Mouse (Mus musculus): ENCODE measurements around the gene Unc93b1. TPM values are rescaled to one million over a fixed set of nuclear protein-coding genes. Genes with fewer than 3 reads are reported as not detected.
A peak's percentile ranks its signal among the peaks of the same experiment; 100 is the strongest.

Gene Unc93b1
- polyA plus RNA-seq, 1 experiment from 2014 or later, result 21.9 TPM

DNA sequence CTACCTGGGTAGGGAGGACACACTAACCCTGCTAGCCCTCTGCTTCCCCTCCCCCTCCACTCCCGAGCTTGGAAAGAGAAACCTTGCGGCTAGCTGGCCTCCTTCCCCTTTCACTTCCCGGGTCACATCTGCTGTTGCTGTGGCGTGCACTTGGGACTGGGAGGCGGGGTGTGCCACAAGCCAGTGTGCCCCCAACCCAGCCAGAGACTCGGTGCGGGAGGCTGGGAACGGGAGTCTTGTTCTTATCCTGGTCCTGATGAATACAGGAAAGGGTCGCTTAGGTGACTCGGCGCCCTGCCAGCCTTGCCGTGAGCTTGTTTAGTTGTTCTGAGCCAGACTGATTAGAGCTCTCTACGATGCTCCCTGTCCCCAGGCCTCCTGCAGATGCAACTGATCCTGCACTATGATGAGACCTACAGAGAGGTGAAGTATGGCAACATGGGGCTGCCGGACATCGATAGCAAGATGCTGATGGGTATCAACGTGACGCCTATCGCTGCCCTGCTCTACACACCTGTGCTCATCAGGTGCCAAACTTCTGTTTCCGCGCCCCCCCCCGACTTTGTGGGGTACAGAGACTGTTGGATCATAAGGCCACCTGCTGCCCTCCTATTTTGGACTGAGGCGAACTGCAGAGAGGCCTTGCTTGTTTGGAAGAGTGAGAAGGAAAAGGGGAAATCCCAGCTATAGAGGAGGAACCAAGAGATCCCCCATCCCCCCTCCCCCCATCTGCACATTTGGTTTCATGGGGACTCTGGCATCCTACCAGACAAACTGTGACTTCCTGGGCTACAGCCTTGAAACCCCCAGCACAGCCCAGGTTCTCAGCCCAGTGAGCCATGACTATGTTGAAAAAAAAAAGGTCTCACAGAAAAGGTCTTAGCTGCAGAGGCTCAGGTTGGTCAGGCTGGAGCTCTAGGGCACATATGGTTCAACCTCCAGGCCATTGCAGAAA, 1.2 kb downstream of the Unc93b1 start:
- H3K4me3 ChIP-seq (ENCODE audit: low read length), result peak overlapping the region; percentile 50
- no peak overlapping the region for H3K27ac ChIP-seq (ENCODE audit: low read length)
- H3K27me3 ChIP-seq (ENCODE audit: control insufficient read depth, insufficient read depth, low read depth, low read length), result no peaks in the 10 kb centered on the region
- H3K9ac ChIP-seq (ENCODE audit: low read length), result peak overlapping the region; percentile 67
- no peaks in the 10 kb centered on the region for H3K9me3 ChIP-seq (ENCODE audit: control insufficient read depth, low read length)
- H3K4me1 ChIP-seq (replicated peaks; ENCODE audit: control insufficient read depth, insufficient read depth, low read length), result peaks cover 8% of the 10 kb centered on the region
- no peaks in the 10 kb centered on the region for H3K36me3 ChIP-seq (ENCODE audit: control insufficient read depth, insufficient read depth, low read length)
- peak; percentile 35 for ATAC-seq (ENCODE audit: low read depth)
- WGBS, result 7% methylated on average over 22 of the region's 22 CpGs
- H3K4me2 ChIP-seq (ENCODE audit: low read depth, low read length), result peak overlapping the region; percentile 84

DNA sequence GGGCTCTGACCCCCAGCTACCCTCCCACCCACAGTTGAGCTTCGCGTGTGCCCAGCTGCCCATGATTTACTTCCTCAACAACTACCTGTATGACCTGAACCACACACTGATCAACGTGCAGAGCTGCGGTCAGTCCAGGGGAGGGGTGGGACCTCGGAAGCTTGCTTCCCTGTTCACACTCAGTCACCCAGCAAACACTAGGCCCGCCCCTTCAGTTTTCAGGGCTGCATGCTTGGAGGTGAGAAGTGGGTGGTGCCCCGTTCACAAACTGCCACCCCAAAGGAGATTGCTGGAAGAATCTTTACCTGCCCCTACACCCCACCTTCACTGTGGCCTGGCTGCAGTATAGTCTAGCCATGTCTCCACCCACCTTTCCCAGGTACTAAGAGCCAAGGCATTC, 7.3 kb downstream of the Unc93b1 start:
- Histone ChIP-seq H3K4me3 (ENCODE audit: low read length) (no peak overlapping the region), H3K27ac (ENCODE audit: low read length) (no peak overlapping the region), H3K4me2 (ENCODE audit: low read depth, low read length) (no peak overlapping the region), H3K9ac (ENCODE audit: low read length) (no peak overlapping the region), H3K4me1 (replicated peaks; ENCODE audit: control insufficient read depth, insufficient read depth, low read length) (0 out of 2 replicates have a peak, but pooled peaks cover 3% of the 10 kb centered on the region), H3K9me3 (ENCODE audit: control insufficient read depth, low read length) (no peaks in the 10 kb centered on the region), H3K36me3 (ENCODE audit: control insufficient read depth, insufficient read depth, low read length) (no peaks in the 10 kb centered on the region), H3K27me3 (ENCODE audit: control insufficient read depth, insufficient read depth, low read depth, low read length) (no peaks in the 10 kb centered on the region)
- WGBS, result 78% methylated on average over 7 of the region's 7 CpGs
- ATAC-seq (ENCODE audit: low read depth), result no peak

DNA sequence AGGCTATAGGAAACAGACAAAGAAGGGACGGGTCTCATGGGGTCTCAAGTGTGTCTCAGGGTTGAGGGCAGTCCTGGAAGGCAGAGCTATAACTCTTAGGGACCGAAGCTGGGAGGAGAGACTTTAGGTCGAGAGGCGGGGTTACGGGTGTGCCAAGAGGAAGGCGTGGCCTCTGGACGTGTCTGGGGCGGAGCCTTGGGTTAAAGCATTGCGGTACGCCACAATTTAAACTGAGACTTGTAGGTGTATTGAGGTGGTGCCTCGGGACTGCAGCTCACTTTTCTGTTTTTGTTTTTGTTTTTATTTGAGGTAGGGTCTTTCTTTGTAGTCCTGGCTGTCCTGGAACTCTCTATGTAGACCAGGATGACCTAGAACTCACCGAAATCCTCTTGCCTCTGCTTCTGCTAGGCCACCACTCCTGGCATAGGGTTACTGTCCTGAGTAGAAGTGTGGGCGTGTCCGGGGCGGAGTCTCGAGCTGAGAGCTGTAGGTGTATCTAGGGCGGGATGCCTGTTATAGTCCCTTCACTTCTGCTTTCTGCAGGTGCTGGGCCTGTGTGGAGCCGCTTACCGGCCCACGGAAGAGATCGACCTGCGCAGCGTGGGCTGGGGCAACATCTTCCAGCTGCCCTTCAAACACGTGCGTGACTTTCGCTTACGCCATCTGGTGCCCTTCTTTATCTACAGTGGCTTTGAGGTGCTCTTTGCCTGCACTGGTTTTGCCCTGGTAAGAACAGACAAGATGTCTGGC, 8.2 kb downstream of the Unc93b1 start:
- peak overlapping the region; percentile 49 for H3K4me2 ChIP-seq (ENCODE audit: low read depth, low read length)
- H3K27me3 ChIP-seq (ENCODE audit: control insufficient read depth, insufficient read depth, low read depth, low read length), result no peaks in the 10 kb centered on the region
- ATAC-seq (ENCODE audit: low read depth), result peak; percentile 55; the same call in 1 of the 2 replicates
- no peak overlapping the region for H3K27ac ChIP-seq (ENCODE audit: low read length)
- H3K9me3 ChIP-seq (ENCODE audit: control insufficient read depth, low read length), result no peaks in the 10 kb centered on the region
- H3K4me3 ChIP-seq (ENCODE audit: low read length), result peak overlapping the region; percentile 19; the same call in 1 of the 2 replicates
- H3K36me3 ChIP-seq (ENCODE audit: control insufficient read depth, insufficient read depth, low read length), result no peaks in the 10 kb centered on the region
- H3K4me1 ChIP-seq (replicated peaks; ENCODE audit: control insufficient read depth, insufficient read depth, low read length), result 0 out of 2 replicates have a peak, but pooled peaks cover 3% of the 10 kb centered on the region
- 23% methylated on average over 27 of the region's 27 CpGs for WGBS
- 0 out of 2 replicates have a peak overlapping the region, but pooled peaks have one; percentile 32 for H3K9ac ChIP-seq (ENCODE audit: low read length)

DNA sequence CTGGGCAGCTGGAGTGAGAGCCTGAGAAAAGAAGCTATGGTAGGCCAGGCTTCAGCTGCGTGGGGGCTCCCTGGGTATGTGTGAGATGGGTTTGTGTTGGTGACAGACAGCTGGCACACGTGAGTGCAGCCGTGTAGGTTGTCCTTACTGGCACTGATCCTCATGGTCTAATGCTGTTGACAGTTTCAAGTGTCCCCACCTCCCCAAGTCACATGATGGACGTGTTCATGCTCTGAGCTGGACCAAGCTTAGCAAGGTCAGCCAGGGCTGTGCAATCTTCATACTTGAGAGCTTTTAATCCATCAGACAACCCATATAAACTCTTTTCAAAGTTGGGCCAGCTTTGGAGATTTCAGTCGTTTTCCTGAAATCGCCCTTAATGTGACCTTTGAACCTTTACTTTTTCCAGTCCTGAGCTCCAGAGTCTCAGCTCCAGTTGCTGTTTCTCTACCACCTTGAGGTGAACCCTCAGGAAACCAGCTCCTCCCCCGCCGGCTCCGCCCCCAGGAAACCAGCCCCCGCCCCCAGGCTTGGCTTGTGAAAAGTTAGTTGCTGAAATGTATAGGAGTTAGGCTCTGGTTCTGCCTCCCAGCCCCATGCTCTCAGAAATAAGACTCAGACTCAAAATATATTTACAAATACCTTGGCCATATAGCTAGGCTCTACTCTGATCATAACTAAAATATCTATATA, 11.0 kb downstream of the Unc93b1 start:
- no peak overlapping the region for H3K9ac ChIP-seq (ENCODE audit: low read length)
- 20% methylated on average over 10 of the region's 10 CpGs for WGBS
- H3K4me3 ChIP-seq (ENCODE audit: low read length), result no peak overlapping the region
- H3K27me3 ChIP-seq (ENCODE audit: control insufficient read depth, insufficient read depth, low read depth, low read length), result no peaks in the 10 kb centered on the region
- no peak overlapping the region for H3K27ac ChIP-seq (ENCODE audit: low read length)
- H3K4me1 ChIP-seq (replicated peaks; ENCODE audit: control insufficient read depth, insufficient read depth, low read length), result 0 out of 2 replicates have a peak, but pooled peaks cover 3% of the 10 kb centered on the region
- H3K4me2 ChIP-seq (ENCODE audit: low read depth, low read length), result no peak overlapping the region
- no peak for ATAC-seq (ENCODE audit: low read depth)
- H3K9me3 ChIP-seq (ENCODE audit: control insufficient read depth, low read length), result no peaks in the 10 kb centered on the region
- no peaks in the 10 kb centered on the region for H3K36me3 ChIP-seq (ENCODE audit: control insufficient read depth, insufficient read depth, low read length)

DNA sequence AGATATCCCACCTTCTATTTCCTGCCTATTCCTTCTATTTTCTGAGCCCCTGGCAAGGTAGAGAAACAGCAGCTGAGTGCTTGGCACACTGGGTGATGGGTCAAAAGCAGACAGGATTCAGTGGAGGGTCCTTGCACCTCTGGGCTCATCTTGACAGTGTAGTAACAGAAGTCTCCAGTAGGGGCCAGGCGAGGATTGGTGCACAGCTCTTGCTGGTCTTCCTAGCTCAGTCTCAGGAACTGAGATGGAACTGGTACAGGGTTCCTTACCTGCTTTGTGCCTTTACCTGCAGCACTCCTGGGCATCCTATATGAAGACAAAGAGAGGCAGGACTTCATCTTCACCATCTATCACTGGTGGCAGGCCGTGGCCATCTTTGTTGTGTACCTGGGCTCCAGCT, 11.7 kb downstream of the Unc93b1 start:
- 17% methylated on average over 2 of the region's 2 CpGs for WGBS
- no peaks in the 10 kb centered on the region for H3K9me3 ChIP-seq (ENCODE audit: control insufficient read depth, low read length)
- no peak overlapping the region for H3K4me3 ChIP-seq (ENCODE audit: low read length)
- no peaks in the 10 kb centered on the region for H3K27me3 ChIP-seq (ENCODE audit: control insufficient read depth, insufficient read depth, low read depth, low read length)
- H3K36me3 ChIP-seq (ENCODE audit: control insufficient read depth, insufficient read depth, low read length), result no peaks in the 10 kb centered on the region
- H3K4me1 ChIP-seq (replicated peaks; ENCODE audit: control insufficient read depth, insufficient read depth, low read length), result 0 out of 2 replicates have a peak, but pooled peaks cover 3% of the 10 kb centered on the region
- no peak overlapping the region for H3K4me2 ChIP-seq (ENCODE audit: low read depth, low read length)
- no peak overlapping the region for H3K9ac ChIP-seq (ENCODE audit: low read length)
- ATAC-seq (ENCODE audit: low read depth), result peak; percentile 73; the same call in 1 of the 2 replicates
- no peak overlapping the region for H3K27ac ChIP-seq (ENCODE audit: low read length)

DNA sequence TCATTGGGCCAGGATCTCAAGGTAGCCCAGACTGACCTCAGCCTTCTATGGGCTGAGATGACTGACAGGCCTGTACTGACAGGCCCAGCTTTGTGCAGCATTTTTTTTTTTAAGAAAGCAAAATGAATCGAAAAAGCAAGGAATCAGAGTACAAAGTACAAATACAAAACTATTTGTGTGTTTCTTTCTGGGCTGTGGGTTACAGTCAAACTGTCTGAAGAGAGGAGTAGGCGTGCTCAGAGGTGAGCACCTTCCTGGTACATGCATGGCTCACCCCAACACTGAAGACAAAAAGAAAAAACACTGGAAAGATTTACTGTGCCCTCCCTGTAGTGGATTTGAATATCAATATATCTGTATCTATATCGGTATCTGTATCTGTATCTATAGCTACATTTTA, 12.8 kb downstream of the Unc93b1 start:
- H3K9ac ChIP-seq (ENCODE audit: low read length), result no peak overlapping the region
- H3K4me1 ChIP-seq (replicated peaks; ENCODE audit: control insufficient read depth, insufficient read depth, low read length), result 0 out of 2 replicates have a peak, but pooled peaks cover 3% of the 10 kb centered on the region
- H3K27ac ChIP-seq (ENCODE audit: low read length), result no peak overlapping the region
- no peak overlapping the region for H3K4me3 ChIP-seq (ENCODE audit: low read length)
- H3K36me3 ChIP-seq (ENCODE audit: control insufficient read depth, insufficient read depth, low read length), result no peaks in the 10 kb centered on the region
- H3K4me2 ChIP-seq (ENCODE audit: low read depth, low read length), result no peak overlapping the region
- no peaks in the 10 kb centered on the region for H3K27me3 ChIP-seq (ENCODE audit: control insufficient read depth, insufficient read depth, low read depth, low read length)
- 73% methylated on average over 3 of the region's 3 CpGs for WGBS
- ATAC-seq (ENCODE audit: low read depth), result no peak
- no peaks in the 10 kb centered on the region for H3K9me3 ChIP-seq (ENCODE audit: control insufficient read depth, low read length)

DNA sequence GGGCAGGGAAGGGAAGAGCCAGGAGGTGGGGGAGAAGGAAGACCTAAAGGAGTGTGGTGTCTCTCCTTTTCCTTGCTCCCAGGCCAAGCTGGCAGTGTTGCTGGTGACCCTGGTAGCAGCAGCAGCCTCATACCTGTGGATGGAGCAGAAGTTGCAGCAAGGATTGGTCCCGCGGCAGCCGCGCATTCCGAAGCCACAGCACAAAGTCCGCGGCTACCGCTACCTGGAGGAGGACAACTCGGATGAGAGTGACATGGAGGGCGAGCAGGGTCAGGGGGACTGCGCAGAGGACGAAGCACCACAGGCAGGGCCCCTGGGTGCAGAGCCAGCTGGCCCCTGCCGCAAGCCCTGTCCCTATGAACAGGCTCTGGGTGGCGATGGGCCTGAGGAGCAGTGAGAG, 13.6 kb downstream of the Unc93b1 start:
- 69% methylated on average over 14 of the region's 14 CpGs for WGBS
- H3K27ac ChIP-seq (ENCODE audit: low read length), result no peak overlapping the region
- no peak for ATAC-seq (ENCODE audit: low read depth)

DNA sequence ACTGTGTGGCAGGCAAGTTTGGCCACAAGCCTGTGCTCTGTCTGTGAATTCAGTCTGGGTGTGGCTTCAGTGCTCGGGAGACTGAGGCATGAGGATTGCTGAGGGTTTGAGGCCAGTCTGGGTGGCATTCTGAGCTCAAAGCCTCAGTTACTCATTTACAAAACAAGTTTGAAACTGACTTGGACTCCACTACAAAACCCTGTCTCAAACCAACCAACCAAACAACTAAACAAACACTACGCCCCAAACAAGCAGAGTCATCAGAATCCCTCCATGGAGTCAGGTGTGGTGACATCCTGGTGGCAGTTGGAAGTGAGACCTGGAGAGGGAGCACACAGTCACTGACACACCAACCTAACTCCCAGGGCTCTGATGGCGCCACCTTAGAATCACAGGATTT, 15.3 kb downstream of the Unc93b1 start:
- Histone ChIP-seq H3K36me3 (ENCODE audit: control insufficient read depth, insufficient read depth, low read length) (no peaks in the 10 kb centered on the region), H3K4me1 (replicated peaks; ENCODE audit: control insufficient read depth, insufficient read depth, low read length) (no peaks in the 10 kb centered on the region), H3K27ac (ENCODE audit: low read length) (no peak overlapping the region), H3K27me3 (ENCODE audit: control insufficient read depth, insufficient read depth, low read depth, low read length) (no peaks in the 10 kb centered on the region), H3K9me3 (ENCODE audit: control insufficient read depth, low read length) (no peaks in the 10 kb centered on the region), H3K4me2 (ENCODE audit: low read depth, low read length) (no peak overlapping the region), H3K9ac (ENCODE audit: low read length) (no peak overlapping the region), H3K4me3 (ENCODE audit: low read length) (no peak overlapping the region)
- 74% methylated on average over 3 of the region's 3 CpGs for WGBS
- no peak for ATAC-seq (ENCODE audit: low read depth)

More for the DNA sequence above, 13.6 kb downstream of the Unc93b1 start:
- Histone ChIP-seq H3K9ac (ENCODE audit: low read length) (no peak overlapping the region), H3K4me3 (ENCODE audit: low read length) (no peak overlapping the region), H3K4me2 (ENCODE audit: low read depth, low read length) (no peak overlapping the region), H3K9me3 (ENCODE audit: control insufficient read depth, low read length) (no peaks in the 10 kb centered on the region), H3K4me1 (replicated peaks; ENCODE audit: control insufficient read depth, insufficient read depth, low read length) (no peaks in the 10 kb centered on the region), H3K27me3 (ENCODE audit: control insufficient read depth, insufficient read depth, low read depth, low read length) (no peaks in the 10 kb centered on the region), H3K36me3 (ENCODE audit: control insufficient read depth, insufficient read depth, low read length) (no peaks in the 10 kb centered on the region)
